Mouse (Mus musculus) midbrain, embryonic 10.5 days (tissue): Measurements from ENCODE around the gene Cacna1d. TPM values are rescaled to one million over a fixed set of nuclear protein-coding genes. Genes with fewer than 3 reads are reported as not detected.

Source experiments
- DNase-seq: peaks from one replicate; pipeline ENCODE4 v3.0.0-alpha.2; 2017; ENCODE audit warnings: low spot score
- H3K27ac ChIP-seq: fragments of 300-500 bp; sonication (generic); replicated peaks from 2 replicates; pipeline ENCODE4 v1.5.1; 2016; ENCODE audit warnings: mild to moderate bottlenecking
- H3K27me3 ChIP-seq: fragments of 300-500 bp; sonication (generic); 2 replicates; pipeline ENCODE4 v1.6.1; 2016; ENCODE audit warnings: low read depth, mild to moderate bottlenecking; ENCODE audit not compliant: poor library complexity, severe bottlenecking
- H3K36me3 ChIP-seq: fragments of 300-500 bp; sonication (generic); 2 replicates; pipeline ENCODE4 v1.6.1; 2016; ENCODE audit warnings: mild to moderate bottlenecking, moderate library complexity
- H3K4me1 ChIP-seq: fragments of 300-500 bp; sonication (generic); 2 replicates; pipeline ENCODE4 v1.6.1; 2016
- H3K4me3 ChIP-seq: fragments of 300-500 bp; sonication (generic); 2 replicates; pipeline ENCODE4 v1.5.1; 2016; ENCODE audit warnings: mild to moderate bottlenecking, moderate library complexity
- H3K9me3 ChIP-seq: fragments of 300-500 bp; sonication (generic); replicated peaks from 2 replicates; pipeline ENCODE4 v1.6.1; 2016; ENCODE audit warnings: mild to moderate bottlenecking
- WGBS: fragments of 180-500 bp; shearing (Covaris S2); methylation state at CpG from one replicate; pipeline ENCODE4 v1.1.7; 2016; 5-methylcytosine and 5-hydroxymethylcytosine counted together
- polyA plus RNA-seq: library from polyadenylated mRNA; unstranded; fragments of >200 nt; fragmentation: Nextera tagmentation; extraction: Ambion mirVana; gene quantifications from 2 replicates; pipeline ENCODE4 v1.2.1, GENCODE M21; 2016

Cacna1d gene
- polyA plus RNA-seq, 1 experiment from 2014 or later: 0.90 TPM

- H3K27me3 ChIP-seq: peaks cover 24% of the 10 kb centered on the region
- no peak overlapping the region for H3K27ac ChIP-seq
- H3K4me1 ChIP-seq: peaks cover 8% of the 10 kb centered on the region
- no peaks in the 10 kb centered on the region for H3K36me3 ChIP-seq
- no peak for DNase-seq
- H3K4me3 ChIP-seq: no peak overlapping the region
- H3K9me3 ChIP-seq: no peaks in the 10 kb centered on the region
- WGBS: 77% methylated on average over 1 of the region's 1 CpGs
Measured at GRCm38 (mm10) chr14:30358028-30358427, 133.2 kb downstream of the Cacna1d start.

- Histone ChIP-seq H3K36me3 (no peaks in the 10 kb centered on the region), H3K27ac (no peak overlapping the region), H3K27me3 (peaks cover 40% of the 10 kb centered on the region), H3K9me3 (no peaks in the 10 kb centered on the region), H3K4me1 (peaks cover 17% of the 10 kb centered on the region), H3K4me3 (no peak overlapping the region)
- 80% methylated on average over 3 of the region's 3 CpGs for WGBS
- peak; percentile 8 for DNase-seq
Measured at GRCm38 (mm10) chr14:30356456-30356855, 134.8 kb downstream of the Cacna1d start.

GRCm38 (mm10) chr14:30354761-30355160 lies 136.5 kb downstream of the Cacna1d start:
- Histone ChIP-seq H3K4me3 (no peak overlapping the region), H3K27me3 (peaks cover 53% of the 10 kb centered on the region), H3K4me1 (peaks cover 17% of the 10 kb centered on the region), H3K27ac (no peak overlapping the region), H3K9me3 (no peaks in the 10 kb centered on the region), H3K36me3 (no peaks in the 10 kb centered on the region)
- WGBS: 51% methylated on average over 3 of the region's 3 CpGs
- DNase-seq: no peak

GRCm38 (mm10) chr14:30354127-30354463 lies 137.2 kb downstream of the Cacna1d start:
- Histone ChIP-seq H3K27me3 (peaks cover 56% of the 10 kb centered on the region), H3K9me3 (no peaks in the 10 kb centered on the region), H3K4me1 (peaks cover 17% of the 10 kb centered on the region), H3K4me3 (peak overlapping the region; percentile 66), H3K36me3 (no peaks in the 10 kb centered on the region), H3K27ac (peak overlapping the region; percentile 84; the same call in 1 of the 2 replicates)
- DNase-seq: no peak
- 5% methylated on average over 8 of the region's 8 CpGs for WGBS

GRCm38 (mm10) chr14:30353291-30354126 lies 137.7 kb downstream of the Cacna1d start:
- Histone ChIP-seq H3K4me3 (peak overlapping the region; percentile 66), H3K27ac (peak overlapping the region; percentile 84), H3K9me3 (no peaks in the 10 kb centered on the region), H3K4me1 (peaks cover 17% of the 10 kb centered on the region), H3K27me3 (peaks cover 56% of the 10 kb centered on the region), H3K36me3 (no peaks in the 10 kb centered on the region)
- 6% methylated on average over 90 of the region's 114 CpGs for WGBS
- DNase-seq: peak; percentile 64

GRCm38 (mm10) chr14:30352951-30353270 lies 138.3 kb downstream of the Cacna1d start:
- Histone ChIP-seq H3K27ac (no peak overlapping the region), H3K9me3 (no peaks in the 10 kb centered on the region), H3K4me1 (peaks cover 17% of the 10 kb centered on the region), H3K36me3 (no peaks in the 10 kb centered on the region), H3K27me3 (peaks cover 56% of the 10 kb centered on the region), H3K4me3 (peak overlapping the region; percentile 66)
- peak; percentile 18 for DNase-seq
- WGBS: 0% methylated on average over 10 of the region's 10 CpGs

- 2% methylated on average over 31 of the region's 31 CpGs for WGBS
- peak; percentile 35 for DNase-seq
- H3K9me3 ChIP-seq: no peaks in the 10 kb centered on the region
- no peaks in the 10 kb centered on the region for H3K36me3 ChIP-seq
- peaks cover 17% of the 10 kb centered on the region for H3K4me1 ChIP-seq
- peak overlapping the region; percentile 66 for H3K4me3 ChIP-seq
- H3K27me3 ChIP-seq: peaks cover 56% of the 10 kb centered on the region
- no peak overlapping the region for H3K27ac ChIP-seq
Measured at GRCm38 (mm10) chr14:30352061-30352950, 138.9 kb downstream of the Cacna1d start.

- WGBS: 85% methylated on average over 6 of the region's 6 CpGs
- no peaks in the 10 kb centered on the region for H3K9me3 ChIP-seq
- H3K4me3 ChIP-seq: no peak overlapping the region
- H3K27ac ChIP-seq: no peak overlapping the region
- no peaks in the 10 kb centered on the region for H3K36me3 ChIP-seq
- peaks cover 50% of the 10 kb centered on the region for H3K27me3 ChIP-seq
- no peak for DNase-seq
- H3K4me1 ChIP-seq: peaks cover 17% of the 10 kb centered on the region
Measured at GRCm38 (mm10) chr14:30350285-30350684, 141.0 kb downstream of the Cacna1d start.

- Histone ChIP-seq H3K9me3 (no peaks in the 10 kb centered on the region), H3K27me3 (peaks cover 4% of the 10 kb centered on the region; the same call in 1 of the 2 replicates), H3K4me3 (no peak overlapping the region), H3K27ac (no peak overlapping the region), H3K36me3 (no peaks in the 10 kb centered on the region), H3K4me1 (peaks cover under 1% of the 10 kb centered on the region; the same call in 1 of the 2 replicates)
- no peak for DNase-seq
- 91% methylated on average over 8 of the region's 8 CpGs for WGBS
Measured at GRCm38 (mm10) chr14:30344948-30345865, 146.0 kb downstream of the Cacna1d start.

GRCm38 (mm10) chr14:30343740-30344139 lies 147.5 kb downstream of the Cacna1d start:
- no peaks in the 10 kb centered on the region for H3K27me3 ChIP-seq
- peaks cover 4% of the 10 kb centered on the region; the same call in 1 of the 2 replicates for H3K4me1 ChIP-seq
- H3K36me3 ChIP-seq: no peaks in the 10 kb centered on the region
- H3K27ac ChIP-seq: no peak overlapping the region
- H3K9me3 ChIP-seq: no peaks in the 10 kb centered on the region
- H3K4me3 ChIP-seq: no peak overlapping the region
- no peak for DNase-seq
- WGBS: 83% methylated on average over 7 of the region's 7 CpGs

- no peaks in the 10 kb centered on the region for H3K36me3 ChIP-seq
- H3K27me3 ChIP-seq: no peaks in the 10 kb centered on the region
- H3K27ac ChIP-seq: no peak overlapping the region
- H3K9me3 ChIP-seq: no peaks in the 10 kb centered on the region
- no peak for DNase-seq
- 92% methylated on average over 12 of the region's 12 CpGs for WGBS
- peaks cover 4% of the 10 kb centered on the region; the same call in 1 of the 2 replicates for H3K4me1 ChIP-seq
- no peak overlapping the region for H3K4me3 ChIP-seq
Measured at GRCm38 (mm10) chr14:30341825-30342590, 149.2 kb downstream of the Cacna1d start.
